Mouse (Mus musculus) CH12.LX (cell line): ENCODE measurements around the gene Fam13a. TPM values are rescaled to one million over a fixed set of nuclear protein-coding genes. Genes with fewer than 3 reads are reported as not detected.

Experiments
- DNase-seq: peaks from one replicate; pipeline ENCODE4 v3.0.0-alpha.2; 2013; ENCODE audit errors: extremely low read depth
- H3K27ac ChIP-seq: 2 replicates; pipeline ENCODE4 v1.5.1; 2012; ENCODE audit warnings: low read depth, mild to moderate bottlenecking, control low read depth, moderate library complexity; ENCODE audit not compliant: insufficient read depth
- H3K27me3 ChIP-seq: replicated peaks from 2 replicates; pipeline ENCODE3; 2012; ENCODE audit warnings: inconsistent platforms
- H3K36me3 ChIP-seq, 2 experiments: replicated peaks in 1 of 2; 2 replicates each; pipeline versions ENCODE3 to v1.6.1; 2012; ENCODE audit warnings: inconsistent platforms in 1 of 2, low read length in 1 of 2, mild to moderate bottlenecking in 1 of 2, mixed read lengths in 1 of 2, moderate library complexity in 1 of 2; ENCODE audit not compliant: control insufficient read depth in 1 of 2, insufficient read depth in 1 of 2
- H3K4me1 ChIP-seq, 2 experiments: 2 replicates each; pipeline ENCODE4 v1.6.1; 2012; ENCODE audit warnings: inconsistent platforms in 1 of 2, moderate library complexity in 1 of 2; ENCODE audit not compliant: insufficient read depth in 2 of 2, control insufficient read depth in 1 of 2
- H3K4me2 ChIP-seq: 2 replicates; pipeline ENCODE4 v1.6.1; 2012; ENCODE audit warnings: low read depth, mild to moderate bottlenecking, control low read depth; ENCODE audit not compliant: poor library complexity, insufficient read depth, severe bottlenecking
- H3K4me3 ChIP-seq, 3 experiments: fragments of 150-350 bp in 1 of 3; sonication (generic) in 1 of 3; replicated peaks in 1 of 3; 2 replicates each; pipeline versions ENCODE3 to v1.5.1; 2011 to 2012; ENCODE audit warnings: low read depth in 2 of 3, low read length in 2 of 3, mild to moderate bottlenecking in 2 of 3, moderate library complexity in 2 of 3, control low read depth in 1 of 3, improper control_type of control experiment in 1 of 3, inconsistent platforms in 1 of 3, mixed read lengths in 1 of 3; ENCODE audit not compliant: poor library complexity in 1 of 3
- H3K79me2 ChIP-seq: replicated peaks from 2 replicates; pipeline ENCODE4 v1.6.1; 2012; ENCODE audit warnings: mild to moderate bottlenecking, moderate library complexity; ENCODE audit not compliant: control insufficient read depth, poor library complexity, insufficient read depth, severe bottlenecking; ENCODE audit errors: extremely low read depth
- H3K9ac ChIP-seq: 2 replicates; pipeline ENCODE4 v1.6.1; 2012; ENCODE audit warnings: low read depth, mild to moderate bottlenecking, control low read depth, moderate library complexity; ENCODE audit not compliant: insufficient read depth
- H3K9me3 ChIP-seq: replicated peaks from 2 replicates; pipeline ENCODE3; 2012; ENCODE audit warnings: low read length, inconsistent platforms, mixed read lengths
- BHLHE40 ChIP-seq: IDR thresholded peaks from 2 replicates; pipeline ENCODE4 v1.6.1; 2011; ENCODE audit warnings: mild to moderate bottlenecking, low read depth, low read length, improper control_type of control experiment
- CHD2 ChIP-seq: IDR thresholded peaks from 2 replicates; pipeline ENCODE4 v1.6.1; 2011; ENCODE audit warnings: low read length, improper control_type of control experiment
- CTCF ChIP-seq, 2 experiments: IDR thresholded peaks in 1 of 2; conservative IDR thresholded peaks in 1 of 2; 2 replicates each; pipeline ENCODE4 v1.5.1; 2011 to 2012; ENCODE audit warnings: low read depth in 2 of 2, low read length in 2 of 2, improper control_type of control experiment in 1 of 2, inconsistent platforms in 1 of 2, mild to moderate bottlenecking in 1 of 2, moderate library complexity in 1 of 2
- EP300 ChIP-seq: IDR thresholded peaks from 2 replicates; pipeline ENCODE4 v1.6.1; 2011; ENCODE audit warnings: low read length, improper control_type of control experiment
- ETS1 ChIP-seq: conservative IDR thresholded peaks from 2 replicates; pipeline ENCODE4 v1.6.1; 2012; ENCODE audit warnings: low read depth, mild to moderate bottlenecking, inconsistent platforms, low read length, improper control_type of control experiment, moderate library complexity
- HCFC1 ChIP-seq: IDR thresholded peaks from 2 replicates; pipeline ENCODE4 v1.6.1; 2012; ENCODE audit warnings: low read depth, mild to moderate bottlenecking, inconsistent platforms, low read length, improper control_type of control experiment
- IRF4 ChIP-seq: IDR thresholded peaks from 2 replicates; pipeline ENCODE4 v1.6.1; 2014; ENCODE audit warnings: low read depth, mild to moderate bottlenecking, inconsistent platforms, low read length, improper control_type of control experiment
- KAT2A ChIP-seq: IDR thresholded peaks from 2 replicates; pipeline ENCODE4 v1.6.1; 2012; ENCODE audit warnings: low read length, improper control_type of control experiment, inconsistent platforms; ENCODE audit not compliant: insufficient replicate concordance
- MAFK ChIP-seq: IDR thresholded peaks from 2 replicates; pipeline ENCODE4 v1.6.1; 2011; ENCODE audit warnings: low read length, improper control_type of control experiment; ENCODE audit not compliant: insufficient replicate concordance
- MAX ChIP-seq: IDR thresholded peaks from 2 replicates; pipeline ENCODE4 v1.6.1; 2011; ENCODE audit warnings: low read length, improper control_type of control experiment
- MAZ ChIP-seq: IDR thresholded peaks from 2 replicates; pipeline ENCODE4 v1.6.1; 2012; ENCODE audit warnings: low read depth, mild to moderate bottlenecking, inconsistent platforms, low read length, improper control_type of control experiment, moderate library complexity
- MEF2A ChIP-seq: IDR thresholded peaks from 2 replicates; pipeline ENCODE4 v1.6.1; 2014; ENCODE audit warnings: low read depth, mild to moderate bottlenecking, inconsistent platforms, low read length, improper control_type of control experiment, borderline replicate concordance
- MXI1 ChIP-seq: IDR thresholded peaks from 2 replicates; pipeline ENCODE4 v1.6.1; 2011; ENCODE audit warnings: mild to moderate bottlenecking, low read depth, low read length, improper control_type of control experiment
- MYC ChIP-seq: IDR thresholded peaks from 2 replicates; pipeline ENCODE4 v1.6.1; 2011; ENCODE audit warnings: low read depth, mild to moderate bottlenecking, improper control_type of control experiment, low read length
- NRF1 ChIP-seq: IDR thresholded peaks from 2 replicates; pipeline ENCODE4 v1.6.1; 2014; ENCODE audit warnings: low read depth, mild to moderate bottlenecking, inconsistent platforms, low read length, improper control_type of control experiment, moderate library complexity
- SIN3A ChIP-seq: IDR thresholded peaks from 2 replicates; pipeline ENCODE4 v1.6.1; 2012; ENCODE audit warnings: low read length, improper control_type of control experiment, inconsistent platforms
- TBP ChIP-seq: conservative IDR thresholded peaks from 2 replicates; pipeline ENCODE4 v1.6.1; 2011; ENCODE audit warnings: low read depth, low read length, improper control_type of control experiment
- TCF12 ChIP-seq: IDR thresholded peaks from 2 replicates; pipeline ENCODE4 v1.6.1; 2014; ENCODE audit warnings: low read depth, mild to moderate bottlenecking, inconsistent platforms, low read length, improper control_type of control experiment
- UBTF ChIP-seq: IDR thresholded peaks from 2 replicates; pipeline ENCODE4 v1.6.1; 2012; ENCODE audit warnings: low read depth, mild to moderate bottlenecking, inconsistent platforms, low read length, improper control_type of control experiment, moderate library complexity
- USF1 ChIP-seq: IDR thresholded peaks from 2 replicates; pipeline ENCODE4 v1.6.1; 2014; ENCODE audit warnings: low read depth, mild to moderate bottlenecking, inconsistent platforms, low read length, improper control_type of control experiment
- USF2 ChIP-seq: conservative IDR thresholded peaks from 2 replicates; pipeline ENCODE4 v1.6.1; 2011; ENCODE audit warnings: low read depth, low read length, improper control_type of control experiment
- ZMIZ1 ChIP-seq: IDR thresholded peaks from 2 replicates; pipeline ENCODE4 v1.6.1; 2012; ENCODE audit warnings: low read depth, mild to moderate bottlenecking, inconsistent platforms, low read length, improper control_type of control experiment
- ZNF384 ChIP-seq: IDR thresholded peaks from 2 replicates; pipeline ENCODE4 v1.6.1; 2012; ENCODE audit warnings: low read depth, low read length, improper control_type of control experiment, inconsistent platforms
- dilution Hi-C: fragments of 300-500 bp; cut with MboI; formaldehyde crosslinking; loops from 2 replicates; pipeline ENCODE4 v1.14.3; 2020; ENCODE audit warnings: low sequenced_read_pairs; ENCODE audit not compliant: extremely low pct_unique_long_range_greater_than_20kb, extremely low pct_ligation_motif_present
- in situ Hi-C: fragments of 300-500 bp; cut with MboI; formaldehyde crosslinking; loops from 3 replicates; pipeline ENCODE4 v1.14.3; 2019; ENCODE audit warnings: low sequenced_read_pairs, low pct_ligation_motif_present, low pct_unique_long_range_greater_than_20kb, mixed read lengths
- polyA plus RNA-seq: library from polyadenylated mRNA; unstranded; fragments of >175 nt; gene quantifications from 2 replicates; pipeline ENCODE4 v1.2.1, GENCODE M21; 2012; ENCODE audit warnings: low read depth; ENCODE audit not compliant: insufficient read length
- total RNA-seq, 2 experiments: library from RNA; depleted of rRNA; stranded (reverse); fragments of 300-350 nt in 1 of 2; fragments of >200 nt in 1 of 2; gene quantifications; 2 replicates each; pipeline ENCODE4 v1.2.3; 2012 to 2014

Fam13a gene
- total and polyA plus RNA-seq, 3 experiments, result 0.17 to 0.21 TPM; not detected in 1

DNA sequence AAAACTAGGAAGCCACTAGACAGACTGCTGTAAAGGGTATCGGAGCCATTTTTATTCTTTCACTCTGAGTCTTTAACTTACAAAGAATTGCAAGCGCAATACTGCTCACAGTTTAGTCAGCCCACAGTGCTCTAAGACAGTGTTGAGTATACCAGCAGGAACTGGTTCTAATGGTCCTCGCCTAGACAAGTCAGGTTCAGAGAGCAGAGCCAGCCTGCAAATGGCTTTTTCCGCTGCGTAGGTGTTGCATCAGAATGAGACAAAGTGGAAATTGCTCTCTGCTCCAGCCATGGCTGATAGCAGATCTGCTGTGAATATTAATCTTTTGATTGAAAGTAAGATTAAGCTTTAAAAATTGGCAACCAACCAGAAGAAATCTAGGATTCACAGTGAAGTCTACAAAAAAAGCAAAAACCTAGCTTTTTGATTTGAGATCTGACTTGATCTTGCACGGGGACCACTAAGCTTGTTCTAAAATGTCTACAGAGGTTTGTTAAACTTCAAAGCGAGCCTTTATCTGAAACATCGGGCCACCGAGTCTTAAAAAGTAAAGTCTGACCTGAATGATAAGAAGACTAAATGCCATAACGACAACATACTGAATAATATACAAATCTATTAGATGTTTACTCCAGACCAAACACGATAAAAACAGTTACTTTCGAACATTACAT, 91.7 kb downstream of the Fam13a start:
- DNase-seq, result peak; percentile 47
- in situ Hi-C loops (no loop called here), dilution Hi-C loops (no loop called here)
- no peaks in the 10 kb centered on the region for H3K36me3 ChIP-seq
- peak overlapping the region; percentile 35; the same call in 1 of the 2 replicates for H3K9ac ChIP-seq
- TF ChIP-seq IRF4, result peak; percentile 13; the same call in 1 of the 2 replicates
- TF ChIP-seq ZNF384, result no peak
- H3K4me2 ChIP-seq, result peak overlapping the region; percentile 34; the same call in 1 of the 2 replicates
- no peak overlapping the region for H3K4me3 ChIP-seq
- H3K27me3 ChIP-seq, result no peaks in the 10 kb centered on the region
- no peaks in the 10 kb centered on the region for H3K79me2 ChIP-seq
- H3K27ac ChIP-seq, result peak overlapping the region; percentile 56; the same call in 1 of the 2 replicates
- H3K9me3 ChIP-seq, result no peaks in the 10 kb centered on the region
- H3K4me1 ChIP-seq, result peaks cover 18 to 49% of the 10 kb centered on the region in 2 experiments

GRCm38 (mm10) chr6:58931149-58931548, 93.2 kb downstream of the Fam13a start:
- Histone ChIP-seq H3K4me1 (peaks cover 18 to 49% of the 10 kb centered on the region in 2 experiments), H3K79me2 (no peaks in the 10 kb centered on the region), H3K9ac (no peak overlapping the region), H3K9me3 (no peaks in the 10 kb centered on the region), H3K4me2 (0 out of 2 replicates have a peak overlapping the region, but pooled peaks have one; percentile 38), H3K4me3 (no peak overlapping the region), H3K27me3 (no peaks in the 10 kb centered on the region), H3K36me3 (no peaks in the 10 kb centered on the region), H3K27ac (peak overlapping the region; percentile 20)
- in situ Hi-C loops, result no loop called here
- dilution Hi-C loops, result no loop called here
- TF ChIP-seq USF1, result peak; percentile 73
- TF ChIP-seq KAT2A, result 0 out of 2 replicates have a peak, but pooled peaks have one; percentile 21
- TF ChIP-seq ETS1, result peak; percentile 74
- TF ChIP-seq MYC, result peak; percentile 30
- TF ChIP-seq EP300, result peak; percentile 54
- peak; percentile 2; the same call in 1 of the 2 replicates for TF ChIP-seq MXI1
- TF ChIP-seq ZMIZ1, result no peak
- TF ChIP-seq HCFC1, result no peak
- no peak for TF ChIP-seq UBTF
- TF ChIP-seq MAZ, result no peak
- TF ChIP-seq TBP, result peak; percentile 51; the same call in 1 of the 2 replicates
- TF ChIP-seq CHD2, result no peak
- peak; percentile 84 for TF ChIP-seq BHLHE40
- no peak; the same call in 1 of the 2 replicates for TF ChIP-seq MAX
- TF ChIP-seq USF2, result peak; percentile 76
- no peak; the same call in 1 of the 2 replicates for TF ChIP-seq SIN3A
- TF ChIP-seq MEF2A, result peak; percentile 31; the same call in 1 of the 2 replicates
- TF ChIP-seq MAFK, result 0 out of 2 replicates have a peak, but pooled peaks have one; percentile 50
- TF ChIP-seq TCF12, result peak; percentile 34; the same call in 1 of the 2 replicates
- TF ChIP-seq IRF4, result peak; percentile 49
- TF ChIP-seq NRF1, result no peak
- no peak for TF ChIP-seq CTCF (conservative IDR thresholded peaks at IDR 0.05 in 1 of 2, IDR thresholded peaks at IDR 0.05 in 1 of 2; ENCODE audit: low read depth in 2 of 2, low read length in 2 of 2)
- DNase-seq, result peak; percentile 90
